Mouse (Mus musculus) embryonic facial prominence, embryonic 15.5 days (tissue): ENCODE data around the gene Erlec1. TPM values are rescaled to one million over a fixed set of nuclear protein-coding genes. Genes with fewer than 3 reads are reported as not detected.
A peak's percentile ranks its signal among the peaks of the same experiment; 100 is the strongest.

Experiments used
- ATAC-seq: fragments of 200-750 bp; cut with Nextera tagmentation; 2 replicates; pipeline ENCODE4 v1.8.0; 2017; ENCODE audit warnings: low read depth, moderate TSS enrichment; ENCODE audit not compliant: insufficient number of reproducible peaks, low FRiP score, low TSS enrichment
- H3K27ac ChIP-seq: fragments of 300-500 bp; sonication (generic); replicated peaks from 2 replicates; pipeline ENCODE4 v1.5.1; 2015; ENCODE audit warnings: mild to moderate bottlenecking, inconsistent platforms
- H3K27me3 ChIP-seq: fragments of 300-500 bp; sonication (generic); 2 replicates; pipeline ENCODE4 v1.6.1; 2015; ENCODE audit warnings: inconsistent platforms
- H3K36me3 ChIP-seq: fragments of 300-500 bp; sonication (generic); 2 replicates; pipeline ENCODE4 v1.6.1; 2015; ENCODE audit warnings: mild to moderate bottlenecking, inconsistent platforms
- H3K4me1 ChIP-seq: fragments of 300-500 bp; sonication (generic); 2 replicates; pipeline ENCODE4 v1.6.1; 2015; ENCODE audit warnings: inconsistent platforms
- H3K4me2 ChIP-seq: fragments of 300-500 bp; sonication (generic); replicated peaks from 2 replicates; pipeline ENCODE4 v1.6.1; 2015; ENCODE audit warnings: mild to moderate bottlenecking, inconsistent platforms
- H3K4me3 ChIP-seq: fragments of 300-500 bp; sonication (generic); replicated peaks from 2 replicates; pipeline ENCODE4 v1.5.1; 2015; ENCODE audit warnings: mild to moderate bottlenecking, inconsistent platforms
- H3K9ac ChIP-seq: fragments of 300-500 bp; sonication (generic); 2 replicates; pipeline ENCODE4 v1.6.1; 2015; ENCODE audit warnings: inconsistent platforms
- H3K9me3 ChIP-seq: fragments of 300-500 bp; sonication (generic); replicated peaks from 2 replicates; pipeline ENCODE4 v1.6.1; 2016; ENCODE audit warnings: inconsistent platforms
- WGBS: fragments of 180-500 bp; shearing (Covaris S2); methylation state at CpG from one replicate; pipeline ENCODE4 v1.1.7; 2015; 5-methylcytosine and 5-hydroxymethylcytosine counted together
- polyA plus RNA-seq: library from polyadenylated mRNA; unstranded; fragments of >200 nt; fragmentation: Nextera tagmentation; extraction: Ambion mirVana; gene quantifications from 2 replicates; pipeline ENCODE4 v1.2.1, GENCODE M21; 2015

Gene Erlec1
- 13.0 and 13.5 TPM in 2 replicates for polyA plus RNA-seq

DNA sequence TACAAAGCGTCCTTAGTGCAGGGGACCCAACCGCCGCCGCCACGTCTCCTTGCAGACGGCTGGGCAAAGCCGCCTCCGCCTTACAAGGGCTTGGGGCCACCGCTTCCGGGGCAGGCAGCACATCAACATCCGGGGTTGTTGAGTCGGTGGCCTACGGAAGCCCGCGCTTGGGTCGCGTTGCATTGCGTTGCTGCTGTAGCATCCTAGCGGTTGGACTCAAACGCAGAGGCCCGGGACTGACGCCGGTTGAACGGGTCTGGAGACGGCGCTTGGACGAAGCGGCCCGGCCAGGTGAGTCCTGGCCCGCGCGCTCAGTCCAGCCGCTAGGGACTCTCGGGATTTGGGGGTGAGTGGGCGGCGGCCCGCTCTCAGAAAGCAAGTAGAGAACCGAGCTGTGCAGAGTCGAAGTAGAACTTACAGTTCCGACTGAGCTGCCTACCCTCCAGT, at the start of gene Erlec1:
Gene Erlec1 (minus strand): TSS at position 57 of the 447 bp plus-strand sequence.
- H3K4me1 ChIP-seq = peaks cover 13% of the 10 kb centered on the region
- peak; percentile 99 for ATAC-seq
- H3K9ac ChIP-seq = peak within 1 kb of the TSS; percentile 76
- H3K4me3 ChIP-seq = peak within 1 kb of the TSS; percentile 70
- H3K9me3 ChIP-seq = 0 out of 2 replicates have a peak, but pooled peaks cover 8% of the 10 kb centered on the region
- peak within 1 kb of the TSS; percentile 65 for H3K4me2 ChIP-seq
- peak within 1 kb of the TSS; percentile 81 for H3K27ac ChIP-seq
- under 1% methylated on average over 36 of the region's 40 CpGs for WGBS
- H3K27me3 ChIP-seq = no peaks in the 10 kb centered on the region
- peaks cover 14% of the 10 kb centered on the region for H3K36me3 ChIP-seq

DNA sequence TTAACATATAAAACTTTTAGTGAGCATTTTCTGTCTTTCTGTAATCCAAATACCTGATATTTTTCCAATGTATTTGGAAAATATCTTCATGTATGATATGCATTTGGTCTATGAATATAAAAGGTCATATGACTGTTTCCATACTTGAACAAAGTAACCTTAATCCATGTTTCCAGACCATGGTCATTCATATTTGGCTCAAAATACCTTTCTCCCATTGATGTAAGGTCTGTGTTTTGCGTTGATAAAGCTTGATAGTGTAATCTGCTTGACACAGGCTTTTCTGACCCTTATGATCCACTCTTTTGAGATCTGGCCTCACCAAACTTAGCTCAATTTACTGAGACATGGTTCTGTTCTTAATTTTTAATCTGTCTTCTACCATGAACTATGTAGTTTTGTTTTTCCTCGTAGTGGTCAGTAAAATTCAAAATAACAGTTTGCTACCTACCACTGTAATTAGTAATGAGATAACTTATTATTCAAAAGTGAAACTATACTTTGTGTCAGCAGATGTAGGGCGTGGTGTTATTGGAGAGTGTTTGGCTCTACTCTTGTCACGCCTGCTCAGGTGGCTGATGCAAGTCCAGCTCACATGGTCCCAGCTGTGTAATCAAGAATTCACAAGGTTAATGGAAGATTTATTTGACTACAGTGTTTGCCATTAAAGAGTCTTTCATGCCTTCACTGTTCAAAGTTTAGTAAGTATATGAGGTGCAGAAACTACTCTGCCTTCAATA, 47.2 kb upstream of the Erlec1 start:
- Histone ChIP-seq H3K4me2 (no peak overlapping the region), H3K9ac (no peak overlapping the region), H3K4me3 (no peak overlapping the region), H3K27ac (no peak overlapping the region), H3K36me3 (peaks cover 2% of the 10 kb centered on the region; the same call in 1 of the 2 replicates), H3K27me3 (no peaks in the 10 kb centered on the region), H3K9me3 (no peaks in the 10 kb centered on the region), H3K4me1 (no peaks in the 10 kb centered on the region)
- ATAC-seq = no peak
- 90% methylated on average over 4 of the region's 4 CpGs for WGBS

DNA sequence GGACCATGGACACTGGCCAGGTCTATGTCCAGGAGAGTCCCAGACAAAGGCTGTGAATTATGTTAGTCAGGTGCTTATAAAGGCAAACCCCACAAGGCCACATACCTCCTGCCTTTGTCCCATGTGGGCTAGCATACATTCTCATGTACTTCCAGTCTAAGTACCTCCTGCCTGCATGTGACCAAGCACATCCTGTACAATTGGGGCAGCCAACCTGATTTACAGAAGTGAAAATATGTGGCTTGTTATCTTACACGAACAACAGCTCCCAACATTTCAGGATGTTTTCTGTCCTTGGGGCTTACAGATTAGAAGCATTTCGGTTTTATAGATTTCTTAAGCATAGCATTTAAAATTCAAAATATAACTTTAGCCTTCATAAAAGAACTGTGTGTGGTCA, 45.9 kb upstream of the Erlec1 start:
- WGBS = 84% methylated on average over 2 of the region's 2 CpGs
- Histone ChIP-seq H3K27ac (no peak overlapping the region), H3K4me2 (no peak overlapping the region), H3K9ac (no peak overlapping the region), H3K4me1 (no peaks in the 10 kb centered on the region), H3K27me3 (no peaks in the 10 kb centered on the region), H3K4me3 (no peak overlapping the region), H3K9me3 (no peaks in the 10 kb centered on the region), H3K36me3 (no peaks in the 10 kb centered on the region)
- ATAC-seq = no peak

DNA sequence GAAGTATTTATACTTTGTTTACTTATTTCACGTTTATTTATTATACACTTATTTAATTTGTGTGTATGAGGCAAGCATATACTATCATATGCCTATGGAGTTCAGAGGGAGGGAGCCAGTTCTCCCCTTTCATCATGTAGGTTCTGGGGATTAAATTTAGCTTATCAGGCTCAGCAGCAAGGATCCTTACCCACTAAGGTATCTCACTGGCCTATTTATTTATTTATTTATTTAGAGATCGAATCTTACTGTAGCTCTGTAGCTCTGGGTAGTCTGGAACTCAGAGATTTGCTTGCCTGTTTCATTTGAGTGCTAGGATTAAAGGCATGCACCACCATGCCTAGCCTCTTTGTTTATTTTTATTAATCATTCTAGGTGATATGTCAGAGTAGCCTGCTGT, 44.6 kb upstream of the Erlec1 start:
- ATAC-seq = no peak
- Histone ChIP-seq H3K27ac (no peak overlapping the region), H3K9ac (no peak overlapping the region), H3K4me3 (no peak overlapping the region), H3K4me1 (no peaks in the 10 kb centered on the region), H3K36me3 (no peaks in the 10 kb centered on the region), H3K27me3 (no peaks in the 10 kb centered on the region), H3K9me3 (no peaks in the 10 kb centered on the region), H3K4me2 (no peak overlapping the region)
- 81% methylated on average over 2 of the region's 2 CpGs for WGBS

DNA sequence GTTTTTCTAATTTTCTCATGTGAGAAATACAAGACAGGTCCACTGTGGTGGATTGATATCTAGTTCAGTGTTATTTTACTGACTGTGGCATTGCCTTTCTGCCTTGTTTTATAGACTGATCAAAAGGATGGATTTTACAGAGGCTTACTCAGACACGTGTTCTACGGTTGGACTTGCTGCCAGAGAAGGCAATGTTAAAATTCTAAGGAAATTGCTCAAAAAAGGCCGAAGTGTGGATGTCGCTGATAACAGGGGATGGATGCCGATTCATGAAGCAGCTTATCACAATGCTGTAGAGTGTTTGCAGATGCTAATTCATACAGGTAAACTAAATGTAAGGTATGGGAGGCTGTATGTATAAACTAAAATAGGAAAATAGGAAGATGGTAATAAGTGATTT, 44.1 kb upstream of the Erlec1 start:
- no peak overlapping the region for H3K9ac ChIP-seq
- H3K4me3 ChIP-seq = no peak overlapping the region
- no peak overlapping the region for H3K4me2 ChIP-seq
- H3K9me3 ChIP-seq = no peaks in the 10 kb centered on the region
- no peaks in the 10 kb centered on the region for H3K27me3 ChIP-seq
- ATAC-seq = no peak
- H3K4me1 ChIP-seq = no peaks in the 10 kb centered on the region
- 95% methylated on average over 5 of the region's 5 CpGs for WGBS
- no peaks in the 10 kb centered on the region for H3K36me3 ChIP-seq
- no peak overlapping the region for H3K27ac ChIP-seq

DNA sequence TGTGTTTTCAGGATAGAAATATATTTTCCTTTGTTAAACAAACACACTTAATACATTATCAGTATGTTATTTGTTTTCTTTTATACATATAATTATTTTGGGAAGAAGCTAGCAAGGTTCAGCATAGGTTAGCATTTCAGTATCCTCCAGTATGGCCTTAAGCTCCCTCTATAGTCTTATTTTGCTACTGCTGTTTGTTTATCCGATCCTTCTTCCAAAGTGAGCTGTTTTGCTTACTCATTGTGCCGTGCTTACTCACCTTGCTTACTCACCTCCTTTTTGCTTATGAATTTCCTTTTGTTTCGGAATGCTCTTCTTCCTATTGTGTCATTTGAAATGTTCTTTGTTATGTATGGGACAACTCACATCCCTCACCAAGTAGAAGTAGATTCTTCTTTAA, 42.5 kb upstream of the Erlec1 start:
- ATAC-seq = no peak
- no peaks in the 10 kb centered on the region for H3K36me3 ChIP-seq
- WGBS = 67% methylated on average over 3 of the region's 3 CpGs
- H3K9ac ChIP-seq = no peak overlapping the region
- no peaks in the 10 kb centered on the region for H3K27me3 ChIP-seq
- no peak overlapping the region for H3K4me3 ChIP-seq
- no peak overlapping the region for H3K27ac ChIP-seq
- no peaks in the 10 kb centered on the region for H3K9me3 ChIP-seq
- no peak overlapping the region for H3K4me2 ChIP-seq
- H3K4me1 ChIP-seq = no peaks in the 10 kb centered on the region

DNA sequence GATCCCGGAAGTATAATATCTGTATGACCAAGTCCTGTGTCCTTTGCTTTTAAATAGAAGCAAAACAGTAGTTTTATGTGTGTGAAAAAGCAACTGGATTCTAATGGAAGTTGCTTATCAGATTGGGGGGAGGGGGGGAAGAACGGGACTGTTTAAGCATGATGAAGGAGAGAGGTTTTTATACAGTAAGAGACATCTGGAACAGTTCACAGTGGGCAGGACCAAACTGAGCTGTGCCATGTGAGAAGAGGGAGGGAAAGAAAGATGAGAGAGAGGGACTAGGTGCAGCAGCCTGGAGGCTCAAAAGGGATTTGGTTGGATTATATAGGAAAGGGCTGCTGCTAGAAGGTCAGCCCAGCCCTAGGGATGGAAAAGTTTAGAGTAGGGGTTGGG, 32.5 kb upstream of the Erlec1 start:
- Histone ChIP-seq H3K27ac (peak overlapping the region; percentile 67; the same call in 1 of the 2 replicates), H3K4me2 (peak overlapping the region; percentile 58), H3K36me3 (no peaks in the 10 kb centered on the region), H3K4me1 (peaks cover 4% of the 10 kb centered on the region), H3K27me3 (no peaks in the 10 kb centered on the region), H3K9ac (peak overlapping the region; percentile 57; the same call in 1 of the 2 replicates), H3K4me3 (peak overlapping the region; percentile 63), H3K9me3 (no peaks in the 10 kb centered on the region)
- peak; percentile 81 for ATAC-seq
- WGBS = 0% methylated on average over 2 of the region's 2 CpGs

DNA sequence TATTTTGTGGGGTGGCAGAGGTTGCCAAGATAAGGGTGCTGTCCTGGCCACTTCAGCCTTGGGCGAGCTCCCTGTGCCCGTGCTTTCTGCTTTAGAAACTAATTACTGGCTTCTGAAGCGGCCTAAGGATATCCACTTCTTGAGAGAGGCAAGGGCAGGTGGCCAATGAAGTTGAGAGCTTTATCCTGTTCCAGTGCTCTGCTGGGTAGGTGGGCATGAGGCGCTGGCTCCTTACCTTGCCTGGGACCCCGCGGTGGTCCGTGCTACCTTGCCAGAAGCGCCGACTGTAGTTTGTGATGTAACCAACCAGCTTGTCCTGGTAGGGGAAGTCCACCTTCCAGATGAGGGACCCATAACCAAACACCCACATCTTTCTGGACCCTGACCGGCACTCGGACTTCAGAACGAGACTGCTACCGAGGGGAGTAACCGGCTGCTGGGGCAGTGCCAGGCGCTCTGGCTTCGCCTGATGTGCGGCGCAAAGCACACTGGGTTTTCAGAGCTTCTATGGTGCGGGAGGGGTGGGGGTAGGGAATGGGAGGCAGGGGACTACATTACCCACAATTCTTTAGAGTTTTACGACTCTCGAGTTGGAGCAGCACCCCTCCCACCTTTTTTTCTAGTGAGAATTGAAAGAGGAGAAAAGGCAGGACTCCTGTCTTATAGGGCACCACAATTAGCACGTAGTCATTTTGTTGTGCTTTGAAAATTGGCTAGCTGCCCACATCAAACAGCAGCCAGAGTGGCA, 31.9 kb upstream of the Erlec1 start, which contains the start of gene Chac2:
Gene Chac2 (minus strand): TSS at position 474 of the 748 bp plus-strand sequence.
- Histone ChIP-seq H3K36me3 (no peaks in the 10 kb centered on the region), H3K27me3 (no peaks in the 10 kb centered on the region), H3K4me2 (peak within 1 kb of the TSS; percentile 58), H3K4me1 (peaks cover 4% of the 10 kb centered on the region), H3K4me3 (peak within 1 kb of the TSS; percentile 63), H3K9ac (peak within 1 kb of the TSS; percentile 57), H3K27ac (peak within 1 kb of the TSS; percentile 67), H3K9me3 (no peaks in the 10 kb centered on the region)
- 1% methylated on average over 22 of the region's 22 CpGs for WGBS
- ATAC-seq = peak; percentile 96

DNA sequence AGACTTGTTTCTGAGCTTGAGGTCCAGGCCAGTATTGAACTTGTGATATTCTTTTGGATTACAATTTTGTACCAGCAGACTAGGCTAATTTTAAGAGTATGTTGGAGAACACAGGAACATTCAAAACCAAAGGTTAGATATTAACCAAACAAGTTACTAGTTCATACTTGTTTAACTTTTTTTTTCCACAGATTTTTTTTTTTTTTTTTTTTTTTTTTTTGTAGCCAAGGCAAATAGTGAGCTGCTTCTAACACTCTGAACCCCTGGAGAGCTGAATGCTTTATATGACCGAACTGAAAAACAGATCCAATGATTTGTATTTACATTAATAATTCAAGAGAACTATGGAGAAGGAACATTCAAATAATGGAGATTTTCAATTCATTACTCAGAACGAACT, 31.1 kb upstream of the Erlec1 start:
- Histone ChIP-seq H3K9ac (no peak overlapping the region), H3K4me3 (peak overlapping the region; percentile 63; the same call in 1 of the 2 replicates), H3K27me3 (no peaks in the 10 kb centered on the region), H3K27ac (no peak overlapping the region), H3K9me3 (no peaks in the 10 kb centered on the region), H3K36me3 (no peaks in the 10 kb centered on the region), H3K4me1 (peaks cover 4% of the 10 kb centered on the region), H3K4me2 (peak overlapping the region; percentile 58)
- ATAC-seq = no peak
- WGBS = 44% methylated on average over 2 of the region's 2 CpGs

DNA sequence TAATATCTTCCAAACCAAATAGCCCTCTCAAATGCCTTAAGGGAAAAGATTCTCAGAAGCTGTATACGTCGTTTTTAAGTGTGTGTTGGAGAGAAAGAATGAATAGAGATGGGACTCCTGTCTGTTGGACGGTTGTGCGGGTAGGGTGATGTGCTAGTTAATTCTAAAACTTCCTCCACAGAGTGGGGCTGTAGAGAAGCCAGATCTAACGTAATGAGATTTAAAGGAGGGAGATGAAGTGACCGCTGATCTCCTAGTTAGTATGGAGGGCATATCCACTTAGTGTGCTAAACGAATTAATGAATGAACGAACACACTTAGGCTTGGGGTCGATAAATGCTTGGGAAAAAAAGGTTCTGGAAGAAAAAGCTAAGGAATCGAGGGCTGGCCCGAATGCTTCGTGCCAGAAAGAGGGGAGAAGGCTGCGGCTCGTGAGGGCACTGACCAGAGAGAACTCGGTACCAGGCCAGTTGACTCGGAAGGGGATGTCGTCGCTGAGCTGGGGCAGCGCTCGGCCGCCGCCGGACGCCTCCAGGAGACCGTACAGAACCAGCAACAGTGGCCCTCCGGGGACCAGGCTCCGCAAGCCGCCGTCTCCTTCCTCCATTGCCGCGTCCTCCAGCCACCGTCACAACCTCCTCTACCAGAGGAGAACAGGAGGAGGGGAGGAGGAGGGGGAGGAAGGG, 523 bp downstream of the Erlec1 start:
- Histone ChIP-seq H3K9me3 (0 out of 2 replicates have a peak, but pooled peaks cover 8% of the 10 kb centered on the region), H3K27ac (peak overlapping the region; percentile 79), H3K9ac (peak overlapping the region; percentile 76), H3K4me3 (peak overlapping the region; percentile 70), H3K36me3 (peaks cover 20% of the 10 kb centered on the region), H3K4me2 (peak overlapping the region; percentile 54), H3K27me3 (no peaks in the 10 kb centered on the region), H3K4me1 (peaks cover 13% of the 10 kb centered on the region)
- peak; percentile 84 for ATAC-seq
- under 1% methylated on average over 29 of the region's 32 CpGs for WGBS

DNA sequence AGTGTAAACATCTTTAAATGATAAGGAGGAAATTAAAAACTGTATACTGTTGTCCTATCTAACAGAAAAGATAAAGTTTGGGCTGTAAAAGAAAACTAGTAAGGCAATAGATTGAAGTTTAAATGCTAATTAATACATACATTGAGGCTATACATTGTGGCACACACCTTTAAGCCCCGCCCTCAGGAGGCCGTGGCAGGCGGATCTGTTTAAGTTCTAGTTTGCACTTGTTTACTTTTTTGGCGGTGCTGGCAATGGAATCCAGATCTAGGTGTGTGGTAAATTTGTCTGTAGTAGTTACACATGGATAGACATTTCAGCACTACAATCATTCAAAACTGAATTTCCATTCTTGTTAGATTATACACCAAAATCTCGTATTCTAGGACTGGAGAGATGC, 1.3 kb downstream of the Erlec1 start:
- H3K4me2 ChIP-seq = peak overlapping the region; percentile 54
- no peak overlapping the region for H3K9ac ChIP-seq
- no peaks in the 10 kb centered on the region for H3K27me3 ChIP-seq
- H3K4me3 ChIP-seq = peak overlapping the region; percentile 70
- H3K4me1 ChIP-seq = peaks cover 13% of the 10 kb centered on the region
- H3K27ac ChIP-seq = no peak overlapping the region
- ATAC-seq = no peak
- 0 out of 2 replicates have a peak, but pooled peaks cover 8% of the 10 kb centered on the region for H3K9me3 ChIP-seq
- H3K36me3 ChIP-seq = peaks cover 25% of the 10 kb centered on the region
- 52% methylated on average over 5 of the region's 5 CpGs for WGBS
